Mouse (Mus musculus): ENCODE measurements at regions not wholly inside any gene's neighbourhood (a gene's known extent, or its start where the extent isn't known, plus 50 kb on each side); places are given as distances from the start of the nearest gene placed in this dataset.

DNA sequence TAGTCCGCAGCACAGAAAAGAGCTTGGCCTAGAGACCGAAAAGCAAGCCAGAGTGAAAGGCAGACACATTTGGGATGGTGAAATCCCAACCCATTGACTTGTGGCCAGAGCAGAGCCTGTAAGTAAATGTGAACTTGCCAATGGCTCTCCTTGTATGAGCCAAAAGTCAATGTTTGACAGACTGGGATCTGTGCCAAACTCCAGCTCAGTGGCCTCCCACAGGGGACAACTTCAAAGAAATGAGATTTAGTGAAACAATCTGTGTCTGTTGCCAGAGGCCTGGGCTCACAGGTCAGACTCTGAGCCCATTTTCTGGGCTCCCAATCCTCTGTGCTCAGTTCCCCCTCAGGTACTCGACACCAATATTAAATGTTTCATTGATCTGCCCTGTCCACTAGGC, 274.9 kb downstream of the Gm11361 start:
- TF ChIP-seq CTCF (IDR thresholded peaks at IDR 0.05; ENCODE audit: low read depth) (no peak), EP300 (IDR thresholded peaks at IDR 0.05; ENCODE audit: low read depth) (no peak)
